Mouse (Mus musculus): ENCODE data around the gene P4ha2. TPM values are rescaled to one million over a fixed set of nuclear protein-coding genes. Genes with fewer than 3 reads are reported as not detected.

The P4ha2 gene
- polyA plus RNA-seq (2012; rRNA removed) = 8.0 and 8.7 TPM in 2 replicates

DNA sequence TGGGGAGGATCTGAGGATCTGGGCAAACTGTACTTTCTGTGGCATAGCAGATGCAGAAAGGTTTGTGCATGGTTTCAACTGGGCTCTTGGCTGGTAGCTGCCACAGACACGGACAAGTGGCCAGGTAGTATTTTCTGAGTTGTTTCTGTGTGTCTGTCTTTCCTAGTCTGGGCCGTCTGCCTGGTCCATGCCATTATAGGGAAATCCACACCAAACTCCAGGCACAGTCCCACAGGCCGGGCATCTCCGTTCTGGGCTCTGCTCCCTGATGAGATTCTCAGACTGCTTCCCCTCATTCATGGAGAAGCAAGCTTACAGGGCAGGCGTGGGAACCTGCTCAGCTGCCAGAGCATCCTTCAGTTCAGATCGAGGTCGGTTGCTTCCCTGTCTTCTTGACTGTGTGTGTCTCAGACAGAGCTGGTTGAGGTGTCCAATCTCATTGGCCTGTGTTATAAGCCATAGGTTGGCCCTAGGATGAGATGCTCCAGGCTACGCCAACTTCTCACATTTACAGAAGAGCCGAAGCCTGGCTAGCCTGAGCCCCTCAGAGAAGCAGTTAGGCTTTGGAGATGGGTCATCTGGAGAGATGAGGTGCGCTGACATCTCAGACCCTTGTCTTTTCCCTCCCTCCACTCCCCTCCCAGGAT lies at the start of gene P4ha2:
TSS of gene P4ha2 (plus strand) at position 51 of the 647 bp plus-strand sequence.

DNA sequence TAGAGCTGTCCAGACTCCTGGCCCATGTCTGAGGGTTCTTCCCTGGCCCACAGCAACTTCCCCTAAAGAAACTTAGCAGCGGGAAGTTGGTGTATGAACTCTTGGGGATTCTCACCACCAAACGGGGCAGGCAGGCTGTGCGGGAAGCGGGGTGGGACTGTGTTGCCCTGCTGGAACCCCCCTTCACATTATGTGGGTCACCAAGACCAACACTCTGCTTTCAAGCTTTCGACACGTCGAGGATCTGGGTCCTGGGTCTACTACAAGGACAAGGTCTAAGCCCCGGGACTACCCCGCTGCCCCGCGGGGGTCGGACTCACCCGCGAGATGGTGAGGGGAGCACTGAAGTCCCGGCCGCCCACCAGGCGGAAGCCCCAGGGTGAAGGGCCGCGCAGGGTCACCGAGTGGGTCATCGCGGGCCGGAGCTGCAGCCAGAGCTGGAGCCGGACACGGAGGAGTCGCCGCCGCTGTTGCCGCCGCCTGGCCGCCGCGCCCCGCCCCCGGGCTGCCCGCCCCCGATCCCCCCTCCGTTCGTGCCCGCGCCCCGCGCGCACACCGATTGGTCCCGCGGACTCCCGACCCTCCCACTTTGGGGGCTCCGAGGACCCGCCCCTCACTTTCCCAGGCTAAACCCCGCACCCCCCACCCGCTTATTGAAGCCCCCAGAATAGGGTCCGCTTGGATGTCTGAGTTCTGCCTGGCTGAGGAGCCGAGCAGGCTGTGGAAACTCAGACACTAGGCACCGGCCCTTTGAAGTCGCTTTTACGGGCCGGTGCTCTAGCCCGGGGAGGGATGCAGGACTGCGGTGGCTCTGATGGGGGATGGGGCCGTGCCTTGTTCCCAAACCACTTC lies 31.1 kb upstream of the P4ha2 start, which contains the start of gene Pdlim4:
TSS of gene Pdlim4 (minus strand) at position 495 of the 852 bp plus-strand sequence.

Other genes starting within 250 kb of the P4ha2 start
- gene Gm12216, start 240.8 kb upstream of the P4ha2 start, polyA plus RNA-seq (2012; rRNA removed) = 0.99 and 1.6 TPM in 2 replicates
- 6.6 and 9.9 TPM in 2 replicates for gene Slc22a5, start 208.4 kb upstream of the P4ha2 start, polyA plus RNA-seq (2012; rRNA removed)
- gene Slc22a21, start 119.8 kb upstream of the P4ha2 start, polyA plus RNA-seq (2012; rRNA removed) = 1.6 and 2.1 TPM in 2 replicates
- 0.75 and 0.76 TPM in 2 replicates for gene Slc22a4, start 72.0 kb upstream of the P4ha2 start, polyA plus RNA-seq (2012; rRNA removed)
- gene Pdlim4, start 31.1 kb upstream of the P4ha2 start, polyA plus RNA-seq (2012; rRNA removed) = 83.1 and 179 TPM in 2 replicates
- not detected in 2 replicates for gene Csf2, start 149.6 kb downstream of the P4ha2 start, polyA plus RNA-seq (2012; rRNA removed)
- not detected in 2 replicates for gene Il3, start 167.2 kb downstream of the P4ha2 start, polyA plus RNA-seq (2012; rRNA removed)
- 0.34 and 1.1 TPM in 2 replicates for gene Acsl6, start 203.7 kb downstream of the P4ha2 start, polyA plus RNA-seq (2012; rRNA removed)